Mouse (Mus musculus) left cerebral cortex, adult 2 months (tissue): Measurements from ENCODE around the gene Lefty1. TPM values are rescaled to one million over a fixed set of nuclear protein-coding genes. Genes with fewer than 3 reads are reported as not detected.

ENCODE experiments used
- DNase-seq, 2 experiments: peaks; one replicate each; pipeline ENCODE4 v3.0.0; 2021 to 2022; ENCODE audit warnings: low spot score in 2 of 2, mixed read lengths in 1 of 2; ENCODE audit errors: extremely low spot score in 1 of 2
- H3K27ac ChIP-seq: fragments of 200-600 bp; 2 replicates; pipeline ENCODE4 v1.8.1; 2022
- H3K4me3 ChIP-seq: fragments of 200-600 bp; 2 replicates; pipeline ENCODE4 v1.8.1; 2022
- CTCF ChIP-seq: fragments of 200-600 bp; IDR thresholded peaks from 2 replicates; pipeline ENCODE4 v1.8.1; 2022; ENCODE audit warnings: antibody characterized with exemption, mild to moderate bottlenecking, moderate library complexity
- intact Hi-C: fragments of 180-260 bp; cut with DNase I; formaldehyde crosslinking; loops from one replicate; pipeline ENCODE4 v1.15.1; 2025
- total RNA-seq, 2 experiments: library from RNA; stranded (reverse); gene quantifications; 2 replicates each; pipeline ENCODE4 v1.2.3; 2021

The Lefty1 gene
- total RNA-seq, 2 experiments from 2014 or later, result 0.77 TPM; not detected in 1

GRCm38 (mm10) chr1:180905307-180905706 is 29.5 kb upstream of the Lefty1 start:
- no peak overlapping the region for H3K27ac ChIP-seq

GRCm38 (mm10) chr1:180905876-180906275 is 28.9 kb upstream of the Lefty1 start:
- TF ChIP-seq CTCF, result no peak
- H3K4me3 ChIP-seq, result no peak overlapping the region
- intact Hi-C loops, result no loop called here

More at GRCm38 (mm10) chr1:180905307-180905706, 29.5 kb upstream of the Lefty1 start:
- TF ChIP-seq CTCF, result no peak
- DNase-seq, result no peak
- peak overlapping the region; percentile 81 for H3K4me3 ChIP-seq
- intact Hi-C loops, result no loop called here

GRCm38 (mm10) chr1:180906461-180907147 is 28.2 kb upstream of the Lefty1 start:
- intact Hi-C loops, result no loop called here
- no peak for TF ChIP-seq CTCF
- Histone ChIP-seq H3K4me3 (no peak overlapping the region), H3K27ac (no peak overlapping the region)
- no peak for DNase-seq

More at GRCm38 (mm10) chr1:180905876-180906275, 28.9 kb upstream of the Lefty1 start:
- H3K27ac ChIP-seq, result no peak overlapping the region
- DNase-seq, result no peak

- intact Hi-C loops, result no loop called here
- no peak for DNase-seq
- no peak overlapping the region for H3K27ac ChIP-seq
- peak; percentile 34 for TF ChIP-seq CTCF
- no peak overlapping the region for H3K4me3 ChIP-seq
Observed at GRCm38 (mm10) chr1:180911138-180911537, 23.7 kb upstream of the Lefty1 start.

- no peak overlapping the region for H3K27ac ChIP-seq
- no peak for TF ChIP-seq CTCF
Observed at GRCm38 (mm10) chr1:180911653-180912287, 23.1 kb upstream of the Lefty1 start.

GRCm38 (mm10) chr1:180912792-180913191 is 22.0 kb upstream of the Lefty1 start:
- TF ChIP-seq CTCF, result no peak
- DNase-seq, result no peak
- intact Hi-C loops, result no loop called here

More at GRCm38 (mm10) chr1:180911653-180912287, 23.1 kb upstream of the Lefty1 start:
- intact Hi-C loops, result no loop called here
- DNase-seq, result no peak
- no peak overlapping the region for H3K4me3 ChIP-seq

GRCm38 (mm10) chr1:180913797-180914196 is 21.0 kb upstream of the Lefty1 start:
- Histone ChIP-seq H3K4me3 (no peak overlapping the region), H3K27ac (no peak overlapping the region)
- TF ChIP-seq CTCF, result no peak
- intact Hi-C loops, result no loop called here
- DNase-seq, result no peak

More at GRCm38 (mm10) chr1:180912792-180913191, 22.0 kb upstream of the Lefty1 start:
- Histone ChIP-seq H3K4me3 (no peak overlapping the region), H3K27ac (no peak overlapping the region)

GRCm38 (mm10) chr1:180916425-180916824 is 18.4 kb upstream of the Lefty1 start:
- no peak for TF ChIP-seq CTCF
- H3K27ac ChIP-seq, result no peak overlapping the region
- DNase-seq, result no peak
- intact Hi-C loops, result no loop called here
- H3K4me3 ChIP-seq, result no peak overlapping the region

- no peak for TF ChIP-seq CTCF
- intact Hi-C loops, result no loop called here
- DNase-seq, result no peak
- Histone ChIP-seq H3K4me3 (no peak overlapping the region), H3K27ac (no peak overlapping the region)
Observed at GRCm38 (mm10) chr1:180917053-180917452, 17.8 kb upstream of the Lefty1 start.

GRCm38 (mm10) chr1:180919686-180920085 is 15.1 kb upstream of the Lefty1 start:
- Histone ChIP-seq H3K27ac (no peak overlapping the region), H3K4me3 (no peak overlapping the region)
- TF ChIP-seq CTCF, result peak; percentile 35
- intact Hi-C loops, result no loop called here
- DNase-seq, result no peak

- intact Hi-C loops, result no loop called here
- H3K4me3 ChIP-seq, result no peak overlapping the region
- no peak overlapping the region for H3K27ac ChIP-seq
- TF ChIP-seq CTCF, result no peak
- DNase-seq, result no peak
Observed at GRCm38 (mm10) chr1:180922273-180923048, 12.4 kb upstream of the Lefty1 start.

- TF ChIP-seq CTCF, result no peak
- intact Hi-C loops, result no loop called here
Observed at GRCm38 (mm10) chr1:180924737-180925136, 10.1 kb upstream of the Lefty1 start.

More at GRCm38 (mm10) chr1:180924737-180925136, 10.1 kb upstream of the Lefty1 start:
- no peak for DNase-seq
- Histone ChIP-seq H3K27ac (no peak overlapping the region), H3K4me3 (no peak overlapping the region)
